Mouse (Mus musculus) lung, embryonic 16.5 days (tissue): ENCODE measurements around the gene Map3k3. TPM values are rescaled to one million over a fixed set of nuclear protein-coding genes. Genes with fewer than 3 reads are reported as not detected.
"Not testable (repeated sequence)": the region's sequence is repeated elsewhere in the genome, so short reads cannot be mapped to it uniquely, and the experiment has no call there.

Experiments
- ATAC-seq: fragments of 200-750 bp; cut with Nextera tagmentation; 2 replicates; pipeline ENCODE4 v1.8.0; 2017; ENCODE audit warnings: low read depth, mild to moderate bottlenecking, moderate library complexity
- H3K27ac ChIP-seq: fragments of 300-500 bp; sonication (generic); 2 replicates; pipeline ENCODE4 v1.5.1; 2014; ENCODE audit warnings: mild to moderate bottlenecking, control low read depth, low read length
- H3K27me3 ChIP-seq: fragments of 300-500 bp; sonication (generic); 2 replicates; pipeline ENCODE4 v1.6.1; 2014; ENCODE audit warnings: low read depth, low read length, mixed read lengths; ENCODE audit not compliant: control insufficient read depth, insufficient read depth
- H3K36me3 ChIP-seq: fragments of 300-500 bp; sonication (generic); 2 replicates; pipeline ENCODE4 v1.6.1; 2014; ENCODE audit warnings: low read length; ENCODE audit not compliant: control insufficient read depth, insufficient read depth
- H3K4me1 ChIP-seq: fragments of 300-500 bp; sonication (generic); replicated peaks from 2 replicates; pipeline ENCODE4 v1.6.1; 2014; ENCODE audit warnings: low read length, mixed read lengths; ENCODE audit not compliant: control insufficient read depth, insufficient read depth
- H3K4me2 ChIP-seq: fragments of 300-500 bp; sonication (generic); 2 replicates; pipeline ENCODE4 v1.6.1; 2014; ENCODE audit warnings: low read depth, low read length, control low read depth
- H3K4me3 ChIP-seq: fragments of 300-500 bp; sonication (generic); 2 replicates; pipeline ENCODE4 v1.5.1; 2014; ENCODE audit warnings: mild to moderate bottlenecking, low read length, control low read depth
- H3K9ac ChIP-seq: fragments of 300-500 bp; sonication (generic); 2 replicates; pipeline ENCODE4 v1.6.1; 2014; ENCODE audit warnings: low read length, control low read depth
- H3K9me3 ChIP-seq: fragments of 300-500 bp; sonication (generic); 2 replicates; pipeline ENCODE4 v1.6.1; 2016; ENCODE audit warnings: low read length; ENCODE audit not compliant: control insufficient read depth
- WGBS: fragments of 180-500 bp; shearing (Covaris S2); extraction: QIAGEN DNeasy Blood & Tissue Kit; methylation state at CpG from one replicate; pipeline ENCODE4 v1.1.7; 2014; 5-methylcytosine and 5-hydroxymethylcytosine counted together
- polyA plus RNA-seq: library from polyadenylated mRNA; unstranded; fragments of >200 nt; fragmentation: Nextera tagmentation; extraction: Ambion mirVana; gene quantifications from 2 replicates; pipeline ENCODE4 v1.2.1, GENCODE M21; 2015

Map3k3 gene
- polyA plus RNA-seq, 1 experiment from 2014 or later, result 15.8 TPM

DNA sequence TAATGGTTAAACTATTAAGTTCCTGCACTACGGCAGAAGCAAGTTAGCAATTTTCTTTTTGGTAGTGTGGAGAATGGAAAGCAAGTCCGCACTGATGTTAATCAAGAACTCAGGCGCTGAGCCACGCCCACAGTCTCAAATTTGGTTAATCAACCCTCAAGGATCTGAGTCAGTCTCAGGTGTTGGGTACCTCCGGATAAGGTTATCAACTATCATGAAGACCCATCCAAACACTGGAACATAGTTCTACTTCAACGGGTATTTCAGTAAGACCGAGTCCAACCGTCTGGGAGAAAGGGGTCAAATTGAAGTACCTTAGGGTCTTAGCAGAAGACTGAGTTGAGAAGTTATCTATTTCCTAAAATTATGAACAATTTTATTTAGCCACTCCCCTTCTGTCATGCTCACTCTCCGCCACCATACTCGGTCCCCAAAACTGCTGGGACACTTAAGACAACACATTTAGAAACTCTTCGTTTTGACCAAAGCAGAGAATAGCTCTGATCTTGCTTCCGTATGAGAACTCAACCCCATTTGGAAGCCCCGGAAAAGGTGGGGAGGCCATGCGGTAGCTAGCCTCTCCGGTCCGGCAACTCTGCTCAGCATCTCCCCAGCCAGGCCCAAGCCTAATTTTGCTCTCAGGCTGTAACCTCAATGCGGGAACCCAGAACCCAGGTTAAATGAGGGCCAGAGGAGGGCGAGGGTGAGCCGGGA is 108.4 kb downstream of the Map3k3 start:
- Histone ChIP-seq H3K9me3 (no peaks in the 10 kb centered on the region), H3K36me3 (peaks cover 6% of the 10 kb centered on the region), H3K27ac (peak overlapping the region; percentile 90), H3K4me2 (peak overlapping the region; percentile 86), H3K9ac (peak overlapping the region; percentile 85), H3K4me1 (peaks cover 15% of the 10 kb centered on the region), H3K27me3 (no peaks in the 10 kb centered on the region), H3K4me3 (peak overlapping the region; percentile 84)
- no peak; the same call in 1 of the 2 replicates for ATAC-seq
- 7% methylated on average over 19 of the region's 19 CpGs for WGBS

- Histone ChIP-seq H3K36me3 (peaks cover 13% of the 10 kb centered on the region), H3K27me3 (no peaks in the 10 kb centered on the region), H3K4me2 (peak overlapping the region; percentile 86), H3K4me1 (peaks cover 15% of the 10 kb centered on the region), H3K27ac (peak overlapping the region; percentile 90), H3K9ac (peak overlapping the region; percentile 85), H3K4me3 (peak overlapping the region; percentile 84), H3K9me3 (no peaks in the 10 kb centered on the region)
- 0% methylated on average over 43 of the region's 44 CpGs for WGBS
- peak; percentile 98 for ATAC-seq
These were observed 109.2 kb downstream of the Map3k3 start for GRCm38 (mm10) chr11:106193371-106194154.

DNA sequence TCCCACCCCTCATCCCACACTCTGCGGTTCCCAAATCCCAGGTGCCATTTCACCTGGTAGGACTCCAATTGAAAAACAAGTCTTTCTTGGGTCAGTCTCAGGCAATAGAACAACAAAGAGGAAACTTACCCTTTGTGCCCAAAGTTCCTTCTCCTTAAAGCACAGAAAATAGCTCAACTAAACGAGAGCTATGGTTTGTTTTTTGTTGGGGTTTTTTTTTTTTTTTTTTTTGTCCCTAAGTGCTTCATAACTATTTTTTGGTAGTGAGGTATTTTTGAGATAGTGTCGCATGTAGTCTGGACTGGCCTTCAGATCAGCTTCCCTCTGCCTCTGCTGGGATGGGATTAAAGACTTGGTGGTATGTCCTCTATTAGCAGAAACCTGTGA is 109.7 kb downstream of the Map3k3 start:
- Histone ChIP-seq H3K36me3 (peaks cover 13% of the 10 kb centered on the region), H3K4me2 (peak overlapping the region; percentile 61), H3K4me1 (peaks cover 15% of the 10 kb centered on the region), H3K27me3 (no peaks in the 10 kb centered on the region), H3K4me3 (peak overlapping the region; percentile 84), H3K9ac (peak overlapping the region; percentile 72), H3K27ac (peak overlapping the region; percentile 84), H3K9me3 (no peaks in the 10 kb centered on the region)
- no peak for ATAC-seq
- WGBS, result 29% methylated on average over 3 of the region's 3 CpGs

GRCm38 (mm10) chr11:106194891-106195290 is 110.5 kb downstream of the Map3k3 start:
- Histone ChIP-seq H3K27ac (no peak overlapping the region; the same call in 1 of the 2 replicates), H3K9ac (no peak overlapping the region), H3K4me1 (peaks cover 15% of the 10 kb centered on the region), H3K4me3 (no peak overlapping the region), H3K9me3 (no peaks in the 10 kb centered on the region), H3K27me3 (no peaks in the 10 kb centered on the region), H3K4me2 (no peak overlapping the region), H3K36me3 (peaks cover 13% of the 10 kb centered on the region)
- 85% methylated on average over 7 of the region's 7 CpGs for WGBS
- ATAC-seq, result no peak

GRCm38 (mm10) chr11:106195341-106195740 is 110.9 kb downstream of the Map3k3 start:
- Histone ChIP-seq H3K9me3 (no peaks in the 10 kb centered on the region), H3K4me2 (no peak overlapping the region), H3K4me3 (no peak overlapping the region), H3K4me1 (peaks cover 15% of the 10 kb centered on the region), H3K27ac (peak overlapping the region; percentile 24), H3K9ac (no peak overlapping the region), H3K36me3 (peaks cover 13% of the 10 kb centered on the region), H3K27me3 (no peaks in the 10 kb centered on the region)
- ATAC-seq, result no peak

DNA sequence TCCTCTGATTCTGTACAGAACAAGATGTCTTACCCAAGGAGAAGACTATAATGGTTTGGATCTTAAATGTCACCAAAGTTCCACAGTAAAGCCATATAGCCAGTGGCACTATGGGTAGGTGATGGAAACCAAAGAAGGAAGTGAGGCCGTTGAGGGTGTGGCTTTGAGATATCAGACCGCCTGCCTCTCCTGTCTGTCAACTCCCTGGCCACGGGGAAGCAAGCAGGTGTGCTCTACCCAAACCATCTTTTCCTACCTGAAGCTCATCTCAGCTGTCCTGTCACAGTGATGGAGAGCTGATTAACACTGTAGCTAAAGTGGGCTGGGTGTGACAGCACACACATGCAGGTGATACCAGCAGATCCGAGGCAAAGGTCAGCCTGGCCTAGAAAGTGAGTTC is 113.9 kb downstream of the Map3k3 start:
- Histone ChIP-seq H3K27ac (no peak overlapping the region), H3K36me3 (peaks cover 36% of the 10 kb centered on the region), H3K4me1 (peaks cover 8% of the 10 kb centered on the region), H3K4me2 (no peak overlapping the region), H3K9ac (no peak overlapping the region), H3K27me3 (no peaks in the 10 kb centered on the region), H3K4me3 (no peak overlapping the region), H3K9me3 (no peaks in the 10 kb centered on the region)
- WGBS, result 82% methylated on average over 4 of the region's 4 CpGs
- ATAC-seq, result no peak

DNA sequence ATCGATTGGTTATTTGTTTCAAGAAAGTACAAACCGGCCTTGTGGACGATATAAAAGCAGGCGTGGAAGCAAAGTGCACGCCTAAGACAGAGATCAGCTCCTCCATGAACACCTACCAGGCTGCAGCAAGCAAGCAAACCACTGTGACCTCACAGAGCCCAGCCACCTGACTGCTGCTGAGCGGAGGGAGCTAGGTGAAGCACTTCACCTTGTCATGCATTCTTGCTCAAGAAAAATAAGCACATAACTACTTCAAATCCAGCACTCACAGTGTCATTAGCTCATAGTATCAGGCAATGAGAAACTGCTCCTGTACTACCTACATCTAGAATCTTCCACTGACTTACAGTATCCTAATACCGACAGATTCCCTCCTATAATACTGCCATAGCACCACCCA is 115.6 kb downstream of the Map3k3 start:
- not testable (repeated sequence) for H3K9me3 ChIP-seq, H3K4me3 ChIP-seq, H3K27ac ChIP-seq, H3K27me3 ChIP-seq, H3K4me2 ChIP-seq, H3K4me1 ChIP-seq, ATAC-seq, H3K9ac ChIP-seq
- peaks cover 47% of the 10 kb centered on the region for H3K36me3 ChIP-seq
- WGBS, result 93% methylated on average over 7 of the region's 7 CpGs

DNA sequence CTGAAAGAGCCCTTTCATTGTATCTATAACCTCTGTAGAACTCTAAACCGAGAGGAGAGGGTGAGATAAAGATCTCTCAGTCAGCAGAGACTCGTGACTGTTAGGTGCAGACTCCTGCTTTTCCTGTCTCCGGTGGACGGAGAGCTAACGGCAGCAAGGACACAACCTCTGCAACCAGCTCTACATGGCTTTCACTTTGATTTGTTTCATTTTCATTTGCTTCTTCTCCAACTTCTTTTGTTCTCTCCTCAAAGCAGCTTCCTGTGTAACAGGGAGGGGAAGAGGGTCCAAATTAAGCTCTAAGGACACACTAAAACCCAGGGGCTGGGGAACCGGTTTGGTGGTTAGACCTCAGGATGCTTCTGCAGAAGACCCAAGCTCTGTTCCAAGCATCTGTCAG is 116.3 kb downstream of the Map3k3 start:
- ATAC-seq, result no peak
- no peak overlapping the region for H3K9ac ChIP-seq
- no peak overlapping the region for H3K4me3 ChIP-seq
- H3K36me3 ChIP-seq, result peaks cover 54% of the 10 kb centered on the region
- H3K4me1 ChIP-seq, result no peaks in the 10 kb centered on the region
- WGBS, result 73% methylated on average over 6 of the region's 6 CpGs
- no peak overlapping the region for H3K4me2 ChIP-seq
- no peaks in the 10 kb centered on the region for H3K9me3 ChIP-seq
- H3K27ac ChIP-seq, result no peak overlapping the region
- H3K27me3 ChIP-seq, result no peaks in the 10 kb centered on the region

DNA sequence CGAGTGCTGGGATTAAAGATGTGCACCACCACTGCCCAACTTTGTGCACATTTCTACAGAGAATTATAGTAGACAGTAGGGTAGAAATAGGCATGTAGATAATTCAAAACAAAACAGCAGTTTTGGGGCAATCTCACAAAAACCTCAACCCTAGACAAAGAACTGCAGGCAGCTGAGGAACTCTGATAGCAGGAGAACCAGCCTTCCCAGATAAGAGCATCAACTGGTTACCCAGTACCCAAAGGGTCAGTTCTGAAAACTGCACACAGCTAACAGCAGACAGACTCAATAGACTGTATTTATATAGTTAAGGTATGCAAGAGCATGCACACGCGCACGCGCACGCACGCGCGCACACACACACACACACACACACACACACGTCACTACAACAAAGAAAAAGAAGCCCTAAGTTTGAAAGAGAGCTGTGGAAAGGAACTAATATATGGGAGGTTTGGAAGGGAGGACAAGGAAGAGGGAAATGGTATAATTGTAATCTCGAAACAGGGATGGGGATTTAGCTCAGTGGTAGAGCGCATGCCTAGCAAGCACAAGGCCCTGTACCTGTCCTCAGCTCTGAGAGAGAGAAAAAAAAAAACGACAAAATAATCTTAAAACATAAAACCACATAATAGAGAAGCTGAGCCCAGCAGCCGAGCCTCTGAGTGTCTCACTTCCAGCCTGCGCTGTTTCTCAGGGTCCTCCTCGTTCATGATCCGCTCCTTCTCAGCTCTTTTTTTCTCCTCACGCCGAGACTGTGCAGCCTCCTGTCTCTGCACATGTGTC is 117.1 kb downstream of the Map3k3 start:
- Histone ChIP-seq H3K9ac (no peak overlapping the region), H3K27ac (no peak overlapping the region), H3K9me3 (no peaks in the 10 kb centered on the region), H3K4me2 (no peak overlapping the region), H3K4me1 (no peaks in the 10 kb centered on the region), H3K36me3 (peaks cover 57% of the 10 kb centered on the region), H3K4me3 (no peak overlapping the region), H3K27me3 (no peaks in the 10 kb centered on the region)
- WGBS, result 92% methylated on average over 19 of the region's 19 CpGs
- ATAC-seq, result no peak
